Mouse (Mus musculus): Measurements from ENCODE around the gene Wdfy2. TPM values are rescaled to one million over a fixed set of nuclear protein-coding genes. Genes with fewer than 3 reads are reported as not detected.

Wdfy2 gene
- total and polyA plus RNA-seq, 2 experiments from 2014 or later: 4.3 to 19.6 TPM

GRCm38 (mm10) chr14:62806921-62807320, 30.6 kb upstream of the Wdfy2 start:
- no peak overlapping the region for H3K4me3 ChIP-seq (ENCODE audit: low read depth, low read length)
- 74% methylated on average over 3 of the region's 3 CpGs for WGBS
- ATAC-seq (ENCODE audit: low FRiP score) (no peak), DNase-seq (ENCODE audit: low spot score) (no peak)
- TF ChIP-seq CTCF (IDR thresholded peaks at IDR 0.05): no peak
- H3K27ac ChIP-seq (ENCODE audit: low read depth, low read length): no peak overlapping the region
- no peak overlapping the region for H3K4me2 ChIP-seq (ENCODE audit: low read depth, low read length, poor library complexity, severe bottlenecking)
- H3K4me1 ChIP-seq (ENCODE audit: insufficient read depth, low read length): no peaks in the 10 kb centered on the region
- H3K9me3 ChIP-seq (ENCODE audit: low read length): no peaks in the 10 kb centered on the region
- no peaks in the 10 kb centered on the region for H3K27me3 ChIP-seq (ENCODE audit: insufficient read depth, low read length)
- H3K9ac ChIP-seq (replicated peaks; ENCODE audit: low read length, poor library complexity, severe bottlenecking): no peak overlapping the region
- H3K36me3 ChIP-seq (ENCODE audit: insufficient read depth, low read length): no peaks in the 10 kb centered on the region

GRCm38 (mm10) chr14:62808661-62809523, 28.6 kb upstream of the Wdfy2 start:
- Histone ChIP-seq H3K4me2 (ENCODE audit: low read depth, low read length, poor library complexity, severe bottlenecking) (no peak overlapping the region), H3K27ac (ENCODE audit: low read depth, low read length) (no peak overlapping the region), H3K27me3 (ENCODE audit: insufficient read depth, low read length) (no peaks in the 10 kb centered on the region), H3K4me3 (ENCODE audit: low read depth, low read length) (no peak overlapping the region), H3K36me3 (ENCODE audit: insufficient read depth, low read length) (no peaks in the 10 kb centered on the region), H3K9ac (replicated peaks; ENCODE audit: low read length, poor library complexity, severe bottlenecking) (no peak overlapping the region), H3K9me3 (ENCODE audit: low read length) (no peaks in the 10 kb centered on the region), H3K4me1 (ENCODE audit: insufficient read depth, low read length) (no peaks in the 10 kb centered on the region)
- DNase-seq (ENCODE audit: low spot score): no peak
- no peak for TF ChIP-seq CTCF (IDR thresholded peaks at IDR 0.05)
- ATAC-seq (ENCODE audit: low FRiP score): no peak
- WGBS: 76% methylated on average over 7 of the region's 7 CpGs

GRCm38 (mm10) chr14:62812765-62813164, 24.7 kb upstream of the Wdfy2 start:
- 72% methylated on average over 5 of the region's 5 CpGs for WGBS
- Histone ChIP-seq H3K4me3 (ENCODE audit: low read depth, low read length) (no peak overlapping the region), H3K4me1 (ENCODE audit: insufficient read depth, low read length) (no peaks in the 10 kb centered on the region), H3K27ac (ENCODE audit: low read depth, low read length) (no peak overlapping the region), H3K27me3 (ENCODE audit: insufficient read depth, low read length) (no peaks in the 10 kb centered on the region), H3K4me2 (ENCODE audit: low read depth, low read length, poor library complexity, severe bottlenecking) (no peak overlapping the region), H3K36me3 (ENCODE audit: insufficient read depth, low read length) (no peaks in the 10 kb centered on the region), H3K9me3 (ENCODE audit: low read length) (no peaks in the 10 kb centered on the region), H3K9ac (replicated peaks; ENCODE audit: low read length, poor library complexity, severe bottlenecking) (no peak overlapping the region)
- DNase-seq (ENCODE audit: low spot score) (no peak), ATAC-seq (ENCODE audit: low FRiP score) (no peak)
- TF ChIP-seq CTCF (IDR thresholded peaks at IDR 0.05): no peak

- Histone ChIP-seq H3K36me3 (ENCODE audit: insufficient read depth, low read length) (no peaks in the 10 kb centered on the region), H3K9ac (replicated peaks; ENCODE audit: low read length, poor library complexity, severe bottlenecking) (no peak overlapping the region), H3K4me1 (ENCODE audit: insufficient read depth, low read length) (no peaks in the 10 kb centered on the region), H3K27me3 (ENCODE audit: insufficient read depth, low read length) (no peaks in the 10 kb centered on the region), H3K4me3 (ENCODE audit: low read depth, low read length) (no peak overlapping the region), H3K9me3 (ENCODE audit: low read length) (no peaks in the 10 kb centered on the region), H3K4me2 (ENCODE audit: low read depth, low read length, poor library complexity, severe bottlenecking) (no peak overlapping the region), H3K27ac (ENCODE audit: low read depth, low read length) (no peak overlapping the region)
- 72% methylated on average over 6 of the region's 6 CpGs for WGBS
- ATAC-seq (ENCODE audit: low FRiP score) (no peak), DNase-seq (ENCODE audit: low spot score) (no peak)
- no peak for TF ChIP-seq CTCF (IDR thresholded peaks at IDR 0.05)
Observed at GRCm38 (mm10) chr14:62814567-62814966, 22.9 kb upstream of the Wdfy2 start.

- H3K4me1 ChIP-seq (ENCODE audit: insufficient read depth, low read length): no peaks in the 10 kb centered on the region
- H3K27ac ChIP-seq (ENCODE audit: low read depth, low read length): no peak overlapping the region
- no peak overlapping the region for H3K4me3 ChIP-seq (ENCODE audit: low read depth, low read length)
- 87% methylated on average over 4 of the region's 4 CpGs for WGBS
- no peaks in the 10 kb centered on the region for H3K9me3 ChIP-seq (ENCODE audit: low read length)
- no peak overlapping the region for H3K4me2 ChIP-seq (ENCODE audit: low read depth, low read length, poor library complexity, severe bottlenecking)
- DNase-seq (ENCODE audit: low spot score) (no peak), ATAC-seq (ENCODE audit: low FRiP score) (no peak)
- TF ChIP-seq CTCF (IDR thresholded peaks at IDR 0.05): no peak
- no peaks in the 10 kb centered on the region for H3K27me3 ChIP-seq (ENCODE audit: insufficient read depth, low read length)
- no peak overlapping the region for H3K9ac ChIP-seq (replicated peaks; ENCODE audit: low read length, poor library complexity, severe bottlenecking)
- no peaks in the 10 kb centered on the region for H3K36me3 ChIP-seq (ENCODE audit: insufficient read depth, low read length)
Observed at GRCm38 (mm10) chr14:62816827-62817226, 20.7 kb upstream of the Wdfy2 start.

GRCm38 (mm10) chr14:62825575-62826332, 11.7 kb upstream of the Wdfy2 start:
- Histone ChIP-seq H3K9me3 (ENCODE audit: low read length) (no peaks in the 10 kb centered on the region), H3K4me3 (ENCODE audit: low read depth, low read length) (no peak overlapping the region), H3K27me3 (ENCODE audit: insufficient read depth, low read length) (no peaks in the 10 kb centered on the region), H3K4me2 (ENCODE audit: low read depth, low read length, poor library complexity, severe bottlenecking) (no peak overlapping the region), H3K9ac (replicated peaks; ENCODE audit: low read length, poor library complexity, severe bottlenecking) (no peak overlapping the region), H3K36me3 (ENCODE audit: insufficient read depth, low read length) (no peaks in the 10 kb centered on the region), H3K27ac (ENCODE audit: low read depth, low read length) (no peak overlapping the region), H3K4me1 (ENCODE audit: insufficient read depth, low read length) (no peaks in the 10 kb centered on the region)
- TF ChIP-seq CTCF (IDR thresholded peaks at IDR 0.05): no peak
- no peak for DNase-seq (ENCODE audit: low spot score)
- no peak for ATAC-seq (ENCODE audit: low FRiP score)
- 89% methylated on average over 8 of the region's 8 CpGs for WGBS
